Mouse (Mus musculus) embryo, embryonic 11.5 days (tissue): ENCODE measurements around the gene Qpctl.
A peak's percentile ranks its signal among the peaks of the same experiment; 100 is the strongest.

Experiments used
- DNase-seq: peaks from one replicate; pipeline ENCODE4 v3.0.0-alpha.2; 2012; ENCODE audit warnings: low read depth, low spot score

Qpctl gene

DNA sequence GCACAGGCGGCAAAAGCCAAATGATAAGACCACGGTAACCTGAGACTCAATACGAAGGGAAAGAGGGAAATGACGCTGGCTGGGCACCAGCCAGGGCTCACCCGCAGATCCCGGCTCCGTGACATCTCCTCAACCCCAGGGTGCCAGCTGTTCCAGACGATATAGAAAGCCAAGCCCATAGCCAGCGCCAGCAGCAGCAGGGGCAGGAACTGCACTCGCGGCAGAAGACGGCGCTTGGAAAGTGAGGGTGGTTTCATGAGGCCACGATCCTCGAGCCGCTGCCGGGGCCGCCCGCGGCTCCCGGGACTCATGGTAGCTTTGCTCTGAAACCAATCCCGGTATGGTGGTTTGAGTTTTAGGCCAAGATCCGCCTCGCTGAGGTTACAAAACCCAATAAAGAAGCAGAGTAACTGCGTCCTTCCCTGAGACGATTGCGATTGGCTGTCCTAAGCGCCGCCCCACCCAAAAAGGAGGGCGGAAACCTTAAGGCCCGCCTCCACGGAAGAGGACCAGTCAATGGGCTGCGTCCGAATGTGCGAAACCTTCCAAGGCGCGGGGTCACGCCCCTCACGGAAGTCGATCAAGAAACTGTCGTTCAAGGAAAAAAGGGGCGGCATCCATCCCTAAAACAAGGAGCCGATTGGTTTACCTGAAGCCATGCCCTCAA is at the start of gene Qpctl:
Gene Qpctl, minus strand, starts transcription at position 417 of the 667 bp plus-strand sequence.
- peak; percentile 98 for DNase-seq

DNA sequence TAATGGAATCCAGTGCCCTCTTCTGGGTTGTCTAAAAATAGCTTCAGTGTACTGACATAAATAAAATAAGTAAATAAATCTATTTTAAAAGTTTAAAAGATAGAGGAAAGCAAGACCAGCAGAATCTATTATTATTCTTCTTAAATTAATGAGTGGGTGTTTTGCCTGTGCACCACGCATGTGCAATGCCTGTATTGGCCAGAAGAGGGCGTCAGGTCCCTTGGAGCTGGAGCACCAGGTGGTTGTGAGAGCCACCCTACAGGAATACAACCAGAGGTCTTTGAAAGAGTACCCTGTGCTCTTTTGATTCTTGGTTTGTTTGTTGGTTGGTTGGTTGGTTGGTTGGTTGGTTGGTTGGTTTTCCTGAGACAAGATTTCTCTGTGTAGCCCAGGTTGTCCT is 48.9 kb upstream of the Qpctl start:
- DNase-seq = no peak

DNA sequence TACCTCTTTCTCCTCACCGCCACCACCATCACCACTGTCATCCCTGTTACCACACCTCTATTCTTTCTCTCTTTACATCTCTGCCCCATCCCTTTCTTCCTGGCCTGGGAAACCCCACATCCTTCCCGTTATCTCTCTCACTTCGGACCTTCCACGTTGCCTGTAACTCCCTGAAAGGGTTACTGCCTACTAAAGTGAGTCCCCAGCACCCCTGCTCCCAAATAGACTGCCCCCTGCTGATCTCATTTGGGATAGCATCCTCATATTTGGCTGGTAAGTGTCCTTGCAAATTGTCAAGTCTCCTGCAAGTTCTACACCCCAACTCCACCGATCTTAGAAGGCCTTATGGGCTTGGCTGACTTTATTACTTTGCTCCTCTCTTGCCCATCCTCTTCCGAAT is 47.6 kb upstream of the Qpctl start:
- DNase-seq = no peak

DNA sequence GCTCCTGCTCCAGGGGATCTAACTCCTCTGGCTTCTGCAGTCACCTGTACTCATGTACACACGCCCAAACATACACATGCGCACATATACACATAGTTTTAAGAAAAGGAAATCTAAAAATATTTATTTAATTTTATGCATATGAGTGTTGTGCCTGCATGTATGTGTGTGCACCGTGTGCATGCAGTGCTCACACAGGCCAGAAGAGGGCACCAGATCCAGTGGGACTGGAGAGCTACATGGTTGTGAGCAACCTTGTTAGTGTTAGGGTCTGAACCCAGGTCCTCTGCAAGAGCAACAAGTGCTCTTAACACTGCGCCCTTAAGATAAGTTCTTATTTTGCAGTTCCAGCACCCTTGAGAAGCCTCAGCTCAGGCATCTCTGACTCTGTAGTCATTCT is 45.6 kb upstream of the Qpctl start:
- no peak for DNase-seq

DNA sequence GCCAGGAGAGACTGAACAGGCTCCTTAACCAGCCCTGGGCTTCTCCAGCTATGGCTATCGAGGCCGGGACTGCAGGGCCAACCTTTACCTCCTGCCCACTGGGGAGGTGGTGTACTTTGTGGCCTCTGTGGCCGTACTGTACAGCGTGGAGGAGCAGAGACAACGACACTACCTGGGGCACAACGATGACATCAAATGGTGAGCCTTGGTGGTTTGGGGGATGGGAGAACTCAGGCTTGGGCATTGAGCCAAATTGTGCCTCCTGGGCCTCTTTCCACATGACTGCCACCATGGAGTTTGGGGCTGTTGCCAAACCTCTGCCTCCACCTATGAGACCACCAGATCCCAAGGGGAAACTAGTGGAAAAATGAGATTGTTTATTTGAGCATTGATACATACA is 35.7 kb upstream of the Qpctl start:
- no peak for DNase-seq

DNA sequence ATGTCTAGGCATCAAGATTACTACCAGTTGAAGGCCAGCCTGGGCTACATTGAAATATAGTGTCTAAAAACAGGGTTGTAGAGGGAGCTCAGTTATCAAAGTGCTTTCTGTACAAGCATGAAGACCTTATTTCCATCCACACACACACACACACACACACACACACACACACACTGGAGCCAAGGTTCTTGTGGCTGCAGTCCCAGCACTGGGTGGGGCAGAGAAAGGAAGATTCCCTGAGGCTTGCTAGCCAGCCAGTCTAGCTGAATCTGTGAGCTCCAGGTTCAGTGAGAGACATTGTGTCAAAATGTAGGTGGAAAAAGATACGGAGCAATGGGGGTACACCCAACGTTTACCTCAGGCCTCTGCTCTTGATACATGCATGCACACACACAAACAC is 35.2 kb upstream of the Qpctl start:
- no peak for DNase-seq

DNA sequence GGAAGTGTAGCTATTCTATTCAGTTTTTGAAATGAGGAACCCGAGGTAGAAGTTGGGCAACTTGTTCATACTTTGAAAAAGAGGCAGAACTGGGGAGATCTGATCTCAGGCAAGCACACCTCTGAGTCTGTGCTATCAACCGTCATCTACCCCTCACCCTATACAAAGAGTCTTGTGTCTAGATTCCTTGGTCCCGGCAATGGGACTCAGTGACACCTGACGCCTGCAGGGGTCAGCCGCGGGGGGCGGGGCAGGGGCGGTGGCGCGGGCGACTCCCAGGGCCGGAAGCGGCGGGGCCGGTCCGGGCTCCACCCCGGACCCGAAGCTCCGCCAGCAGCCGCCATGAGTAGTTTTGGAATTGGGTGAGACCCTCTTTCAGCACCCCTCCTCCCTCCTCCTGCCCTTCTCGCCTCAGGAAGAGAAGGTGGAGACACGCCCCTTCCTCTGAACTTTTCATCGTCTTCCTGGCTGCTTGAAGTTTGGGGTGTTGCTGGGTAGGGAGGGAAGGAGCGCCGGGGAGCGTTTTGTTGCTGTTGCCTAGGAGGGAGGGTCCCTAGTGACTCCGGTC is 31.9 kb upstream of the Qpctl start:
- no peak for DNase-seq

DNA sequence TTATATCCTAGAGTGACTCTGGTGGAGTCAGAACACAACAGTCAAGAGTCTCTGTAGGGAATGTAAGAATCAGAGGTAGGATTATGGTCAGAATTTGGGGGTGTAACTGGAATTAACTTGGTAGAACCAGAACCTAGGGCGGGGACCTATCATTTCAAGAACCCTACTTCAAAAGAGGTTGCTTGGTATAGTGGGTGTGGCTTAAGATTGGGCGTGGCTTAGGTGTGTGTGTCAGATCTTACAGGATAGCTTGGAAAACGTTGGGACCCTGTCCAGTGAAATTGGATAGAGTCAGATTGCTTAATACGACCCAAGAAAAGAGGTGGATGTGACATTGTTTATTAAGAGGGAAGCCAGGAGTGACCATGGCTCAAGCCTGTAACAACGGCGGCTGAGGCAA is 30.8 kb upstream of the Qpctl start:
- no peak for DNase-seq

DNA sequence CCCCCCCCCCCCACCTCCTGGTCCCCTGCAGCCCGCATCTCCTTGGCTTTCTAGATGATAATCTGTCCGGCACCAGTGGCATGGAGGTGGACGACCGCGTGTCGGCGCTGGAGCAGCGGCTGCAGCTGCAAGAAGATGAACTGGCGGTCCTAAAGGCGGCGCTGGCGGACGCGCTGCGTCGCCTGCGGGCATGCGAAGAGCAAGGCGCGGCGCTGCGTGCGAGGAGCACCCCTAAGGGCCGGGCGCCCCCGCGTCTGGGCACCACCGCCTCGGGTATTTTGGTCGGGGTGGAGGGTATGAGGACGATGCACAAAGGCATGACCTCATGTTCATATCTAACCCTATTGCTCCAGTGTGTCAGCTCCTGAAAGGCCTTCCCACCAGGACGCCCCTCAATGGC is 30.1 kb upstream of the Qpctl start:
- DNase-seq = no peak

DNA sequence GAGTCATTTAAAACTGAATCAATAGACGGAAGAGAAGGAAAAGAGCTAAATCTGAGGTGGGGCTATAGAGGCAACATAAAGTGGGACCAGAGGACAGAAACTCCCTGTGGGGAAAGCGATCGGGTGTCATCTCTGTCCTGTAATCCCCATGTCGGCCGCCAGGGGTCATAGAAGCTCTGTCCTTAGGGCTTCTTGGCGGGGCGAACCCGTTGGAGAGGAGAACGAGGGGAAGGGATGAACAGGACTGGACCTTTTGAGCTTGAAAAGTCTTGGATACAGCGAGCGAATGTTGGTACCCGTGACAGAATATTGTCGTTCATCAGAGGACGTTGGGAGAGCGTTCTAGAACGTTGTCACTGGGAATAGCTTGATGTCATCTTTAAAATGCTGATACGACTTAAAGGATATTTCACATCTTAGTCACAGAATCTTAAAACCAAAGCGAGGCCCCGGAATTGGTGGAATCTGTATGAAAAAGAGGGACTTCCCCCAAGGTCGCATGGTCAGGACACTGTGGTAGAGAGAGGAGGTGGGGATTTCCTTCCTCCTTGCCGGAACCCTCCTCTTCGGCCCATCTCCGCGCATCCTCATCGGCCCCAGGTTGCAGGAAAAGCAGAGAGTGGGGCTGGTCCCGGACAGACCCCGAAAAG is 29.5 kb upstream of the Qpctl start:
- DNase-seq = no peak

DNA sequence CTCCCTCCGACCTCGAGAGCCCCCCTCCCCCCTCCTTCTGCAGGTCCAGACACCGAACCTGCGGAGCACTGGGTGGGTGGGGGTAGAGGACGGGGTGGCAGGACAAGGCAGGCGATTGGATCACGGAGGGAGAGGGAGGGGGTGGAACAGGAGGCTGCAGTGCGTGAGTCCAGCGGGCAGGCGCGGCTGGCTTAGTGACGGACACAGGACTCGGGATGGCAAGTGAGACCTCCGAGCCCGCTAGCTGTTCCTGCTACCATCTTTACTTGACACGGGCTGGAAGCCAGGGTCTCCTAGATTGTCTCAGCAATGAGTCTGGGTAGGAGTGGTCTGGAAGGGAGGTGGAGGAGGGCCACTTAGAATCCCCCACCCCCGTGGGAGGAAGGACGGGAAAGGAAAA is 28.9 kb upstream of the Qpctl start:
- DNase-seq = no peak

DNA sequence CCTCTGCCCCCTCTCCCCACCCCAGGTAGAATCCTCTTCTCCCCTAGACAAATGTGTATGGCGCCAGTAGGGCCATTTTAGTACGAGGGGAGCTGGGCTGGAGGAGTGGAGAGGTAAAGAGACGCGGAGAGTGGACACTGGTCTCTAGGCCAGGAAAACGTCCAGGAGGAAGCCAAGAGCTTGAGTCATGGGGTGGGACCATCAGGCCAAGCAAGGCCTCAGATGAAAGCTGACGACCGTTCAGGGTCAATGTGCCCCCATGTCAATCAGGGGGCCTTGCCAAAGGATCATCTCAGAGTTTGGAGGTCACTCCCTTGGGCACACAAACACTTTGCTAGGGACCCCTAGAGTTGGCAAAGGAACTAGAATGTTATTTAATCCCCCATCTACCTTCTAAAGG is 28.1 kb upstream of the Qpctl start:
- no peak for DNase-seq

DNA sequence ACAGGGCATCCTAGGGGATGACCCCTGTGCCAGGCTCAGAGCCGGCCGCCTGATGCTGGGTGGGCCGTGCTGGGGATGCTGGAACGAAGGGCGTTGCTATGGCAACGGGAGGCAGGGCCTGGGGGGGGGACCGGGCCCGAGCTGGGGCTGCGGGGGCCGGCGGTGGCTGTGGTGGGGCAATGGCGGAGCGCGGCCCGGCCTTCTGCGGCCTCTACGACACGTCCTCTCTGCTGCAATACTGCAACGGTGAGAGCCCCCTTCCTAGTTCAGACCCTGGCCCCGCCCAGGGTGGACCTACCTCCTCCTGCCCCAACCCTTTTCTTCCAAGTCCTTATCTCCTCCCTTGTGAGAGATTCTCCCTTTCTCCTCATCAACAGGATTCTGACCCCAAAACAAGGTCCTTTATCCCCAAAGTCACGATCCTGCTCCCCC is 27.4 kb upstream of the Qpctl start:
- no peak for DNase-seq

DNA sequence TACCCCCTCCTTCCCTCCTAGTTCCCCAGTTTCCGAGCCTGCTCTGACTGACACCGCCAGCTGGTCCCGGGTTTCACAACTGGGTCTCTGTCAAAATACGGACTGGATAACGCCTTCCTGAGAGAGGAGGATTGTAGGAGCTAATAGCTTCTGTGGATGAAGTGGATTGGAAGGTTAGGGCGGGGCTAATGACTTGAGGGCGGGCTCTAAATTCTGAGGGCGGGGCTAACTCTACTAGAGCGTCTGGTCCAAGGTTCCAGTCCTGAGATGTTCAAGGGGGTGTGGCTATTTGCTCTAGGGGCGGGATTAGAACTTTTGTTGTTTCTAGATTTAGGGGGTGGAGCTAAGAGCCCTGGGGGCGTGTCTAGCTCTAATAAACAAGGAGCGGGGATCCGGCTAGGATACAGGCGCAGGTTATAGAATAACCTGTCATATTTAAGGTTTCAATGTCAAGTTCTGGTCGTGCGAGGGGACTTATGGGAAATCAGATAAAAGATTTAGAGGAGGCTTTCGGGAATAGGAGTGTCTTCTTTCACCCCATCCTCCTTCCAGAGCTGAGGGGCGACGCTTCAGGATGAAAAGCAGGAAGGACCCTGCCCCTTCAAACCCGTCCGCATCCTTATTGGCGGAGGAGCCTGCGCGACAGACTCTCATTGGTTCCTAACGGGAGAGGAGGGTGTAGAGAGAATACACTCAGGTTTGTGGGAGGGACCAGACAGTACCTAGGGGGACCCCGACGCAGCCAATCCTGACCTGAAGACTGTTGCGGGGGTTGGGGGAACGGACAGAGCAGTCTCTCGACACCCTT is 26.8 kb upstream of the Qpctl start, which contains the start of gene Eml2:
Gene Eml2, plus strand, starts transcription at position 714 of the 808 bp plus-strand sequence.
- no peak for DNase-seq

DNA sequence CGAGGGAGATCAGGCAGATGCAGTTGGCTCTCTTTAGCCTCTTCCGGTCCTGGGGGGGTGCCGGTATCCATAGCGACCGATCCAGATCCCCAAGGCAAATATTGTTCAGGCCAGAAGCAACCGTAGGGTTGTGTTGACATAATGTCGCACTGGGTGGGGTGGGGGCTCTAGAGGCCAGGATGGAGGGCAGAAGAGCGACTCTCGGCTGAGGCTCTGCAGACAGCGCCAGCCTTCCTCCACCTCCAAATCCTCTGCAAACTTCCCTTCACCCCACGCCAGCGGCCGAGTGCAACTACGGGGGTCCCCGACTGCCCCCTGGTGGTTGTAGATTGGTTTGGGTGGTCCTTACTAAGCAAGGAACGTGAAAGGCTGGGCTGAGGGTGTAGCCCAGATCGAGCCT is 23.8 kb upstream of the Qpctl start:
- no peak for DNase-seq

DNA sequence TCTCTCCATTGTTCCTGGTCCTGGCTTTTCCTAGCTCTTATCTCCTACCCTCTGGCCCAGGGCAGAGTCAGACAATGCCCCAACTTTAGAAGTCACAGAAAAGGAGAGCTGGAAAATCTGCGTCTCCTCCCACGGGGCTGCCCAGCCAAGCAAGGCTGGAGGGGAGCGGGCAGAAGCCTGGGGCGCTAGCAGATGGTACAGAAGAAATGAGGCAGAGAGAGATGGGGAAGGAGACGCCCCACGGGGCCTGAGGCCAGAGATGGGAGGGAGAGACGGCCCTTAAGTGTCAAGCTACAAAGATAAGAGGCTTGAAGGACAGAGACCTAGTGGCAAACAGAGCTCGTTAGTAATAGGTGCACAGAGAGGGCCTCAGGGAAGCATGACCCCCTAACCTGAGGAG is 22.7 kb upstream of the Qpctl start:
- DNase-seq = no peak

DNA sequence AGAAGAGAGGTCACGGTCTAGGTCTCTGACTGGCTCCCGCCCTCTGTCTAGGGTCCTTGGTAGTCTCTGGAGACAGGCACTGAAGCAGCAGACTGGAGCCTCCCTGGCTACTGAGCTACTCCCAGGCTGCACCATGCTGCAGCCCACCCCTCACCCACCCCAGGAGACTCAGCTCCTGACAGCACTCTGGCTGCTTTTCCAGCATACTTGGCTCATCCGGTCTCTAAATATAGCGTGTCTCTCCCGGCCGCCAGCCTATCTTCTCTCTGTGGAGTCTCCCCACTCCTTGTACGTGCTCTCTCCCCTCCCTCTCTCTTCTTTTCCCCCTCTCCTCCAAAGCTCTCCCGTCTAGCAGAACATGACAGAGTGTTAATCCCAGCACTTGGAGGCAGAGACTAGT is 21.1 kb upstream of the Qpctl start:
- no peak for DNase-seq

DNA sequence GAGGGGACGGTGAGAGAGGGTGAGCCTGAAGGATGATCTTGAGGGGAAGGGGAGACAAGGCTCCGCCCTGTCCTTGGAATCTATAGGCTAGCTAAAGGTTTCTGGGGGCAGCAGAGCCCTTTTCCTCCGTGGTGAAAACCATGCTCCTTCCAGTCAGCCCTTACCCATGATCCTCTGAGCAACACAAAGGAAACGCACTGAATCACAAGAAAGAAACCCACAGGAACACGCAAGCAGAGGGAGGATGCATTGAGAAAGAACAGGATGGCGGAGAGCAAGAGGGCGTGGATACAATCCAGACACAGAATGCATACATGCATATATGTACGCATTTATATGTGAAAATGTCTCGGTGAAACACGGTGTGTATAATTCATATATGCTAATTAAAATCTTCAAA is 20.4 kb upstream of the Qpctl start:
- DNase-seq = no peak

DNA sequence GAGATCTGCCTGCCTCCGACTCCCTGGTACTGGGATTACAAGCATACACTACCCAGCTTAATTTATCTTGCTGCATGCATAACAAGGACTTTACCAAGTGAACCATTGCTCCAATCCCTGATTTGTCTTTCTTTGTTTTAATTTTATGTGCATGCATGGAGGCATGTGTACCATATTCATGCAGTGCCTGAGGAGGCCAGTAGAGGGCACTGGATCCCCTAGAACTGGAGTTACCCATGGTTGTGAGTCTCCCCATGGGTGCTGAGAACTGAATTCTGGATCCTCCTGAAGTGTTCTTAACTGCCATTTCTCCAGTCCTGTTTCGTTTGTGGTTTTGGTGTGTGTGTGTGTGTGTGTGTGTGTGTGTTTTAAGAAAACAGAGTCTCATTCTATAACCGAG is 17.9 kb upstream of the Qpctl start:
- DNase-seq = no peak

DNA sequence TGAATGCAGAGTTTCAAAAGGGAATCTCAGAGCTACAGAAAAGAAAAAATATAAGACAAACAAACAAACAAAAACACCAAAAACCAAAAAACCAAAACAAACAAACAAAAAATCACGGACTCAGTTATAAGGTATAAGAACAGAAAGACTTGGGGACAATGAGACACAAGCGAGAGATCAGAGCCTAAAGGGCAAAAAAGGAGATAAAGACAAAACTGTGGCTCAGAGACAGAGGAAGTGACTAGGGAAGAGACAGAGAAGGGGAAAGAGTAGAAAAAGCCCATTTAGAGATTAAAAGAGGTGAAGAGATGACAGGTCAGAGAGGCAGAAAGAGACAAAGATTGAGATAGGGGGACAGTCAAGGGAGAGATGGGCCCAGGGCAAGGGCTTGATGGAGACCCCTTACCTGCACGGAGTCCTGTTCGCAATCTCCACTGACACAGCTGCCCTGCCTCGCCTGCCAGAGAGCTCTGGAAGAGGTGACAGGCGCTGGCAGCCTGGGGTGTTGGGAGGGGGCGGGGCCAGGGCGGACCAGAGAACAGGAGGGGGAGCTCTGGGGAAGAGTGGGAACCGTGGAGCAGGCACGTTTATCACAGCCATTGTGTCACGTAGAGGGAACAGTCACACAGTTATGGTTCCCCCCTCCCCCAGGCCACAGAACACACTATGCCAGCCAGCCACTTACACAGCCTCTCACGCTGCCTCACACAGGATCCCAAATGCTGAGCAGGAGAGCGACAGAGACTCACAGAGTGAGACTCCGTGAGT is 16.7 kb upstream of the Qpctl start, which contains the start of gene Gipr:
Gene Gipr, minus strand, starts transcription at position 472 of the 768 bp plus-strand sequence.
- DNase-seq = no peak

DNA sequence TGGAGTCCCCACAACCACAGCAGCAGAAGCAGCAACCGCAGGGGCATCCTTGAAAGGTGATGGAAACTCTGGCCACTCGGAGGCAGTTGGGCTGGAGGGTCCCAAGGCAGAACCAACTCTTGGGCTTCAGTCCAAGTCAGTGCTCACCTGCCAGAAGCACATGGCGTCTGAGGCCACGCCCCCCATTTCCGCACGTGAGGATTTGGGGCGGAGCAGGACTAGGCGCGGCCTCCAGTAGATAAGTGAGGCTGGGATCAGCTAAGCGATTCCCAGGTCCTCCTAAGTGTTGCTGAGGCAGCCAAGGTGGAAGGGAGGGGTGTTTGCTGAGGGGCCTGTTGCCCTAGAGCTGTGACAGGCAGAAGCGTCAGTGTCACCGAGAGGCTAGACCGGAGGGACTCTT is 15.9 kb upstream of the Qpctl start:
- DNase-seq = no peak

DNA sequence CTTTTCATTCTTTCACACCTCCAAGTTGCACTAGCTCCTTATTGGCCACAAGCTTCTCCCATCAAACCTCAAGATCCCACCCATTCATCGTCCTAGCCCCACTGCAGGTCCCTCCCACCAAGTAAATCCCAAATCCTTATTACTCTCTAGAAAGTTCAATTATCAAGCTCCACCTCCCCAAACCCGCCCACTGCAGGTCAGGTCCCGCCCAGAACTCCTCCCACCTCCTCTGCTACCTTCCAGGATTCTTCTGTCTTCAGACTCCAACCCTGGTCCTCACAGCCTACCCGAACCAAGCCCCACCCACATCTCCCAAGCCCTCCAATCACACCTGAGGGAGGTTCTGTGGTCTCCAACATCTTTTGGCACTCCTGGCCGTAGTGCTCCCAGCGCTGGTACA is 15.1 kb upstream of the Qpctl start:
- no peak for DNase-seq
